Mouse (Mus musculus) neural tube, embryonic 13.5 days (tissue): ENCODE measurements at regions not wholly inside any gene's neighbourhood (a gene's known extent, or its start where the extent isn't known, plus 50 kb on each side); places are given as distances from the start of the nearest gene placed in this dataset.

Experiments
- ATAC-seq: fragments of 200-750 bp; cut with Nextera tagmentation; 2 replicates; pipeline ENCODE4 v1.8.0; 2017; ENCODE audit warnings: low read depth, mild to moderate bottlenecking, moderate TSS enrichment, moderate library complexity
- H3K27ac ChIP-seq: fragments of 300-500 bp; sonication (generic); replicated peaks from 2 replicates; pipeline ENCODE4 v1.5.1; 2015; ENCODE audit warnings: moderate library complexity, mild to moderate bottlenecking, inconsistent platforms
- H3K27me3 ChIP-seq: fragments of 300-500 bp; sonication (generic); 2 replicates; pipeline ENCODE4 v1.6.1; 2015; ENCODE audit warnings: mild to moderate bottlenecking, inconsistent platforms
- H3K36me3 ChIP-seq: fragments of 300-500 bp; sonication (generic); 2 replicates; pipeline ENCODE4 v1.6.1; 2015; ENCODE audit warnings: mild to moderate bottlenecking, inconsistent platforms
- H3K4me1 ChIP-seq: fragments of 300-500 bp; sonication (generic); replicated peaks from 2 replicates; pipeline ENCODE4 v1.6.1; 2015; ENCODE audit warnings: inconsistent platforms
- H3K4me2 ChIP-seq: fragments of 300-500 bp; sonication (generic); 2 replicates; pipeline ENCODE4 v1.6.1; 2015; ENCODE audit warnings: inconsistent platforms, mild to moderate bottlenecking, moderate library complexity
- H3K4me3 ChIP-seq: fragments of 300-500 bp; sonication (generic); 2 replicates; pipeline ENCODE4 v1.5.1; 2015; ENCODE audit warnings: mild to moderate bottlenecking, inconsistent platforms
- H3K9ac ChIP-seq: fragments of 300-500 bp; sonication (generic); 2 replicates; pipeline ENCODE4 v1.6.1; 2015; ENCODE audit warnings: moderate library complexity, mild to moderate bottlenecking, inconsistent platforms
- H3K9me3 ChIP-seq: fragments of 300-500 bp; sonication (generic); 2 replicates; pipeline ENCODE4 v1.6.1; 2016; ENCODE audit warnings: inconsistent platforms
- WGBS: fragments of 180-500 bp; shearing (Covaris S2); methylation state at CpG from one replicate; pipeline ENCODE4 v1.1.7; 2015; 5-methylcytosine and 5-hydroxymethylcytosine counted together

DNA sequence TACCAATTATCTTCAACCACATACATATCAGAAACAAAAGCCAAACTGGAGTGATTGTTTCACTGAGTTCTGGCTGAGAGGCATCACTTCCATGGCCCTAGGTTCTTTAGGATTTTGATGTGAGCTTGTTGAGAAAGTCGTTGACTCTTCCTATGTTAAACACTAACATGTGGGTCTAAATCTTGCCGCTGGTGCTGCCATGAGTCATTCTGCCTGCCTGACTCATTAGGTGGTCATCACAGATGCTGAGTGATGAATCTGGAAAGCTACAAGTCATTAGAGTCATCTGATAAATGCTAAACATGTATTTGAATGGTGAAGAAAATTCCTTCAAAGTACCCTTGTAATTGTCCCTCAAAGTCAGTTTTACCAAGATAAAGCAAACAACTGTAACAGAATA lies 60.4 kb upstream of the Tac1 start:
- no peak overlapping the region for H3K4me2 ChIP-seq
- no peak overlapping the region for H3K27ac ChIP-seq
- H3K4me1 ChIP-seq = no peaks in the 10 kb centered on the region
- H3K9ac ChIP-seq = no peak overlapping the region
- 80% methylated on average over 2 of the region's 2 CpGs for WGBS
- no peaks in the 10 kb centered on the region for H3K9me3 ChIP-seq
- H3K4me3 ChIP-seq = no peak overlapping the region
- no peaks in the 10 kb centered on the region for H3K27me3 ChIP-seq
- no peaks in the 10 kb centered on the region for H3K36me3 ChIP-seq
- ATAC-seq = no peak

DNA sequence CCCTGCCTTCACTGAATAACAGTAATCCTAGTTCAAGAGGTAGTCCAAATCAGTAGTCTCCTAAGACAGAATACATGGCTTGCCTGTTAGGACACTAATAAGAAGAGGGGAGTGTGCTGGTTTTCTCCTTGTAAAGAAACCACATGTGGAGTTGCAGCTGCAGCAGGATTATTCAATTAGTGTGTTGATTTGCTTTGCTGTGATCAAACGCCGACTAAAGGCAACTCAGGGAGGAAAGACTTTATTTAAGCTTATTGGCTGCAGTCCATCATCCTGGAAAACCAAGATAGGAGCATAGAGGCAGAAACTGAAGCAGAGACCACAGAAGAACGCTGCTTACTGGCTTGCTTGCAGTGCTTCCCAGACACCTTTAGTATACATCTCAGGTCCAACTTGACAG lies 57.9 kb upstream of the Tac1 start:
- Histone ChIP-seq H3K27me3 (no peaks in the 10 kb centered on the region), H3K4me2 (no peak overlapping the region), H3K4me3 (no peak overlapping the region), H3K4me1 (no peaks in the 10 kb centered on the region), H3K9ac (no peak overlapping the region), H3K27ac (no peak overlapping the region), H3K36me3 (no peaks in the 10 kb centered on the region), H3K9me3 (no peaks in the 10 kb centered on the region)
- no peak for ATAC-seq
- 66% methylated on average over 3 of the region's 3 CpGs for WGBS
